Mouse (Mus musculus) CH12.LX (cell line): Measurements from ENCODE around the gene Itga9.

Source experiments
- CHD2 ChIP-seq: IDR thresholded peaks from 2 replicates; pipeline ENCODE4 v1.6.1; 2011; ENCODE audit warnings: low read length, improper control_type of control experiment
- CTCF ChIP-seq, 2 experiments: IDR thresholded peaks in 1 of 2; conservative IDR thresholded peaks in 1 of 2; 2 replicates each; pipeline ENCODE4 v1.5.1; 2011 to 2012; ENCODE audit warnings: low read depth in 2 of 2, low read length in 2 of 2, improper control_type of control experiment in 1 of 2, inconsistent platforms in 1 of 2, mild to moderate bottlenecking in 1 of 2, moderate library complexity in 1 of 2
- NELFE ChIP-seq: IDR thresholded peaks from 2 replicates; pipeline ENCODE4 v1.6.1; 2011; ENCODE audit warnings: low read depth, low read length, improper control_type of control experiment
- POLR2AphosphoS2 ChIP-seq: IDR thresholded peaks from 2 replicates; pipeline ENCODE4 v1.6.1; 2011; ENCODE audit warnings: low read depth, low read length, improper control_type of control experiment

GRCm38 (mm10) chr9:118725128-118725527 lies 118.6 kb downstream of the Itga9 start:
- TF ChIP-seq POLR2AphosphoS2 (no peak), CTCF (conservative IDR thresholded peaks at IDR 0.05 in 1 of 2, IDR thresholded peaks at IDR 0.05 in 1 of 2; ENCODE audit: low read depth in 2 of 2, low read length in 2 of 2) (no peak), NELFE (no peak), CHD2 (no peak)
